Comparison of ENCODE assay signal across 14 mouse cellular contexts in the genomic region with DNA sequence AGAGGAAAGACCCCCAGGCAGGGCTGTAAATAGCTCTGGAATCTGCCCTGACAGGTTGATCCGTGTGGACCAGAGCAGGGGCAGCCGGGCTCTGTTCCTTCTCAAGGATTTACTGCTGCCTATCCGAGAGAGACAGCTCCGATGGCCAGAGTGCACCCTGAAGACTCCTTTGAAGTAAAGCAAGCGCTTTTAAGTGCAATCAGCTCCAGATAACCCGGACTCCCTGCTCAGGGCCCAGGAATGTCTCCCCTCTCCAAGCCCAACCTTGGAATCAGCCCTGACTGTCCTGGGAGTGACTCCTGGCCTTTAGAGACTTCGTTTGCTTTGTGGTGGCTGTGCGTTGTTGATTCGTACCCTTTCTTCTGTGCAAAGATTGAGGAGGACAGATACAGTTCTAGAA.
DNase-seq lines count a peak whose midpoint lies in the region; ATAC-seq and TF ChIP-seq lines count a peak whose summit lies in the region.
"Had no signal": no experiment of that assay in that cellular context is flagged by ENCODE, and none has a peak within 500 bp of the region (broad histone marks: within the 10 kb centered on the region; RNA-seq: fewer than 3 reads in every experiment).

No protein-coding gene starts in this region.

- H3K9ac ChIP-seq in lung, embryonic 14.5 days: no peak overlapping the region
- H3K9ac ChIP-seq: hindbrain, embryonic 12.5 days had no signal

- no peak for TF ChIP-seq CTCF in lung, embryonic 14.5 days (IDR thresholded peaks at IDR 0.05; ENCODE audit: low read depth)

- no peaks in the 10 kb centered on the region for H3K36me3 ChIP-seq in heart, embryonic 10.5 days
- no peaks in the 10 kb centered on the region for H3K36me3 ChIP-seq in lung, embryonic 14.5 days (ENCODE audit: insufficient read depth)
- no peaks in the 10 kb centered on the region for H3K36me3 ChIP-seq in limb, embryonic 10.5 days
- H3K36me3 ChIP-seq: G1E; hindbrain, embryonic 12.5 days had no signal

- H3K27me3 ChIP-seq in heart, embryonic 10.5 days (ENCODE audit: insufficient read depth, poor library complexity, severe bottlenecking): no peaks in the 10 kb centered on the region
- no peaks in the 10 kb centered on the region for H3K27me3 ChIP-seq in lung, embryonic 14.5 days (ENCODE audit: insufficient read depth, low read length)
- H3K27me3 ChIP-seq in limb, embryonic 10.5 days (ENCODE audit: low read depth, poor library complexity, severe bottlenecking): peaks cover 24% of the 10 kb centered on the region

- H3K4me2 ChIP-seq in lung, embryonic 14.5 days: no peak overlapping the region; the same call in 1 of the 2 replicates

- no peak for DNase-seq in heart, embryonic 10.5 days (ENCODE audit: low spot score)
- no peak for DNase-seq in heart, postnatal 10 days
- DNase-seq in lung, embryonic 14.5 days: no peak
- DNase-seq in lung, postnatal 36 days: no peak
- DNase-seq in limb, embryonic 10.5 days (ENCODE audit: low spot score): no peak
- no peak for DNase-seq in urinary bladder, postnatal 25 days (ENCODE audit: low spot score)
- DNase-seq in left cerebral cortex, adult 8-10 months (ENCODE audit: low spot score in 2 of 2): no peak
- DNase-seq: adrenal gland, postnatal 36 days; gastrocnemius, postnatal 36 days; kidney, adult 8-10 months; thymus, adult 2 months had no signal

- H3K9me3 ChIP-seq in heart, embryonic 10.5 days: no peaks in the 10 kb centered on the region
- H3K9me3 ChIP-seq in lung, embryonic 14.5 days (ENCODE audit: low read depth, low read length): no peaks in the 10 kb centered on the region
- no peaks in the 10 kb centered on the region for H3K9me3 ChIP-seq in limb, embryonic 10.5 days (replicated peaks)
- H3K9me3 ChIP-seq: G1E; hindbrain, embryonic 12.5 days had no signal

- WGBS in heart, embryonic 10.5 days: 4% methylated on average over 9 of the region's 9 CpGs
- WGBS in lung, embryonic 14.5 days: 12% methylated on average over 9 of the region's 9 CpGs
- WGBS in limb, embryonic 10.5 days: 2% methylated on average over 9 of the region's 9 CpGs

- ATAC-seq in lung, embryonic 14.5 days (ENCODE audit: insufficient read depth): no peak

- peaks cover 41% of the 10 kb centered on the region for H3K4me1 ChIP-seq in heart, embryonic 10.5 days
- peaks cover 11% of the 10 kb centered on the region for H3K4me1 ChIP-seq in lung, embryonic 14.5 days (ENCODE audit: insufficient read depth)
- H3K4me1 ChIP-seq in brown adipose tissue, adult 24 weeks (ENCODE audit: control insufficient read depth, insufficient read depth, insufficient read length, low read length): peaks cover 15% of the 10 kb centered on the region; the same call in 1 of the 2 replicates
- H3K4me1 ChIP-seq in limb, embryonic 10.5 days: peaks cover 15% of the 10 kb centered on the region

- peak overlapping the region; percentile 81 for H3K27ac ChIP-seq in heart, embryonic 10.5 days
- 0 out of 2 replicates have a peak overlapping the region, but pooled peaks have one; percentile 36 for H3K27ac ChIP-seq in lung, embryonic 14.5 days (ENCODE audit: low read depth)
- H3K27ac ChIP-seq in brown adipose tissue, adult 24 weeks (replicated peaks; ENCODE audit: low read depth, low read length): peak overlapping the region; percentile 13
- H3K27ac ChIP-seq in limb, embryonic 10.5 days: 0 out of 2 replicates have a peak overlapping the region, but pooled peaks have one; percentile 8
- H3K27ac ChIP-seq: hindbrain, embryonic 12.5 days had no signal

- 0 out of 2 replicates have a peak overlapping the region, but pooled peaks have one; percentile 12 for H3K4me3 ChIP-seq in heart, embryonic 10.5 days
- no peak overlapping the region for H3K4me3 ChIP-seq in lung, embryonic 14.5 days (ENCODE audit: low read depth, low read length)
- H3K4me3 ChIP-seq in brown adipose tissue, adult 24 weeks (ENCODE audit: insufficient read depth, low read depth, low read length): no peak overlapping the region
- no peak overlapping the region; the same call in 1 of the 2 replicates for H3K4me3 ChIP-seq in limb, embryonic 10.5 days
- H3K4me3 ChIP-seq: hindbrain, embryonic 12.5 days had no signal

- intact Hi-C loops in heart, postnatal 10 days (cut with DNase I): loop anchor here (1.0 to 5.0 kb wide), 2 partner anchors 75 to 90 kb away; no protein-coding TSS in a partner anchor

Comparison
In these comparisons a context has a peak if more than half of its experiments do, and no peak if none do; other contexts are left out.
1. H3K27ac ChIP-seq: peak in every context shown above with its lines; median percentile 81 in heart, embryonic 10.5 days; 36 in lung, embryonic 14.5 days; 13 in brown adipose tissue, adult 24 weeks; 8 in limb, embryonic 10.5 days.